ENCODE assay signal across 22 mouse cellular contexts in genomic region chr11:54905086-54905485, GRCm38 (mm10). TPM values are rescaled to one million over a fixed set of nuclear protein-coding genes. Genes with fewer than 3 reads are reported as not detected.
DNase-seq lines count a peak whose midpoint lies in the region; ATAC-seq and TF ChIP-seq lines count a peak whose summit lies in the region.
"Had no signal": no experiment of that assay in that cellular context is flagged by ENCODE, and none has a peak within 500 bp of the region (broad histone marks: within the 10 kb centered on the region; RNA-seq: fewer than 3 reads in every experiment).

No protein-coding gene starts in this region.

- 82% methylated on average over 3 of the region's 3 CpGs for WGBS in heart, embryonic 11.5 days (ENCODE audit: insufficient replicate concordance)
- 83% methylated on average over 3 of the region's 3 CpGs for WGBS in lung, postnatal 0 days

- H3K4me2 ChIP-seq in heart, embryonic 11.5 days = peak overlapping the region; percentile 84; the same call in 1 of the 2 replicates
- peak overlapping the region; percentile 69 for H3K4me2 ChIP-seq in lung, postnatal 0 days (replicated peaks; ENCODE audit: low read depth, low read length)
- H3K4me2 ChIP-seq: hindbrain, embryonic 13.5 days; limb, embryonic 13.5 days; liver, embryonic 11.5 days had no signal

- no peaks in the 10 kb centered on the region for H3K9me3 ChIP-seq in heart, embryonic 11.5 days (replicated peaks; ENCODE audit: control insufficient read depth, low read length)
- H3K9me3 ChIP-seq in lung, postnatal 0 days (ENCODE audit: low read length) = no peaks in the 10 kb centered on the region
- H3K9me3 ChIP-seq: hindbrain, embryonic 13.5 days; limb, embryonic 13.5 days had no signal

- DNase-seq in heart, adult 8-10 months (ENCODE audit: low spot score) = no peak
- peak; percentile 20 for DNase-seq in kidney, adult 18-20 months
- no peak for DNase-seq in kidney, postnatal 14 days
- no peak for DNase-seq in lung, postnatal 0 days (ENCODE audit: low spot score)
- DNase-seq in lung, adult 18-20 months = no peak
- DNase-seq in adrenal gland, postnatal 36 days = no peak
- DNase-seq: B cell, adult 2 months; cerebellum, adult 2 months; cerebellum, postnatal 14 days; kidney, adult 8-10 months; right cerebral cortex, postnatal 25 days; spleen, adult 18-20 months; thymus, adult 18-20 months; thymus, postnatal 25 days had no signal

- no peak overlapping the region for H3K9ac ChIP-seq in heart, embryonic 11.5 days (ENCODE audit: low read depth, low read length)
- no peak overlapping the region for H3K9ac ChIP-seq in lung, postnatal 0 days (replicated peaks; ENCODE audit: low read depth)
- H3K9ac ChIP-seq: hindbrain, embryonic 13.5 days; limb, embryonic 13.5 days had no signal

- ATAC-seq in heart, embryonic 11.5 days (replicated peaks; ENCODE audit: insufficient number of reproducible peaks, low FRiP score, low TSS enrichment) = no peak
- ATAC-seq in lung, postnatal 0 days = no peak
- ATAC-seq: forebrain, embryonic 16.5 days; midbrain, embryonic 16.5 days had no signal

- TF ChIP-seq CTCF in lung, postnatal 0 days (IDR thresholded peaks at IDR 0.05) = no peak

- H3K27ac ChIP-seq in heart, embryonic 11.5 days (ENCODE audit: low read depth, low read length) = 0 out of 2 replicates have a peak overlapping the region, but pooled peaks have one; percentile 15
- no peak overlapping the region for H3K27ac ChIP-seq in lung, postnatal 0 days (ENCODE audit: low read length)
- H3K27ac ChIP-seq: hindbrain, embryonic 13.5 days; limb, embryonic 13.5 days had no signal

- H3K36me3 ChIP-seq in heart, embryonic 11.5 days (ENCODE audit: control insufficient read depth, insufficient read depth, low read length) = peaks cover 8% of the 10 kb centered on the region; the same call in 1 of the 2 replicates
- peaks cover 23% of the 10 kb centered on the region for H3K36me3 ChIP-seq in lung, postnatal 0 days (ENCODE audit: insufficient read depth, low read length)

- peaks cover 27% of the 10 kb centered on the region for H3K4me1 ChIP-seq in heart, embryonic 11.5 days (ENCODE audit: control insufficient read depth, insufficient read depth, low read length)
- peaks cover 3% of the 10 kb centered on the region; the same call in 1 of the 2 replicates for H3K4me1 ChIP-seq in lung, postnatal 0 days (ENCODE audit: insufficient read depth, low read depth, low read length)

- no peak overlapping the region for H3K4me3 ChIP-seq in heart, embryonic 11.5 days (ENCODE audit: low read depth, low read length)
- no peak overlapping the region for H3K4me3 ChIP-seq in lung, postnatal 0 days (ENCODE audit: low read depth, low read length)
- H3K4me3 ChIP-seq: erythroblast, embryonic 14.5 days; hindbrain, embryonic 13.5 days; limb, embryonic 13.5 days had no signal

- no peak for TF ChIP-seq EP300 in lung, postnatal 0 days (IDR thresholded peaks at IDR 0.05)

- no peaks in the 10 kb centered on the region for H3K27me3 ChIP-seq in heart, embryonic 11.5 days (ENCODE audit: control insufficient read depth, insufficient read depth, low read length)
- H3K27me3 ChIP-seq in lung, postnatal 0 days (replicated peaks; ENCODE audit: insufficient read depth, low read length) = no peaks in the 10 kb centered on the region
- H3K27me3 ChIP-seq: hindbrain, embryonic 13.5 days had no signal

RNA-seq across cellular contexts. Expression of gene Gpx3, which starts 2.8 kb away (rescaled TPM):
- polyA plus RNA-seq in heart, embryonic 11.5 days (2014; fragmentation: Nextera tagmentation; extraction: Ambion mirVana) = 1,579 and 1,713 TPM in 2 replicates
- 100 to 1,000 TPM; 188 to 354 (median 218) TPM for total RNA-seq in heart, adult 8-10 months (2022)
- polyA plus RNA-seq in lung, postnatal 0 days (2015; fragmentation: Nextera tagmentation; extraction: Ambion mirVana) = 342 and 535 TPM in 2 replicates
- 100 to 1,000 TPM; 262 to 383 TPM for total RNA-seq in adrenal gland, postnatal 36 days (2021)
- total RNA-seq: neutrophil, adult 5-6 weeks had no signal

RNA-seq across cellular contexts. Expression of gene Hint1, which starts 38.9 kb away (rescaled TPM):
- polyA plus RNA-seq in heart, embryonic 11.5 days (2014; fragmentation: Nextera tagmentation; extraction: Ambion mirVana) = 632 and 639 TPM in 2 replicates
- 100 to 1,000 TPM; 213 to 341 (median 275) TPM for total RNA-seq in heart, adult 8-10 months (2022)
- 500 and 528 TPM in 2 replicates for polyA plus RNA-seq in lung, postnatal 0 days (2015; fragmentation: Nextera tagmentation; extraction: Ambion mirVana)
- 100 to 1,000 TPM; 331 to 395 TPM for total RNA-seq in adrenal gland, postnatal 36 days (2021)

RNA-seq across cellular contexts. Expression of gene Lyrm7, which starts 44.4 kb away (rescaled TPM):
- polyA plus RNA-seq in heart, embryonic 11.5 days (2014; fragmentation: Nextera tagmentation; extraction: Ambion mirVana) = 16.5 and 19.1 TPM in 2 replicates
- total RNA-seq in heart, adult 8-10 months (2022) = 10 to 100 TPM; 35.9 to 40.2 (median 39.3) TPM
- 2.3 and 3.1 TPM in 2 replicates for polyA plus RNA-seq in lung, postnatal 0 days (2015; fragmentation: Nextera tagmentation; extraction: Ambion mirVana)
- 10 to 100 TPM; 10.8 to 11.6 TPM for total RNA-seq in adrenal gland, postnatal 36 days (2021)
- polyA plus RNA-seq: erythroblast, embryonic 14.5 days had no signal

RNA-seq across cellular contexts. Expression of gene Tnip1, which starts 57.6 kb away (rescaled TPM):
- 16.0 and 16.8 TPM in 2 replicates for polyA plus RNA-seq in heart, embryonic 11.5 days (2014; fragmentation: Nextera tagmentation; extraction: Ambion mirVana)
- 10 to 100 TPM; 30.7 to 41.6 (median 35.2) TPM for total RNA-seq in heart, adult 8-10 months (2022)
- 17.6 and 22.7 TPM in 2 replicates for polyA plus RNA-seq in lung, postnatal 0 days (2015; fragmentation: Nextera tagmentation; extraction: Ambion mirVana)
- total RNA-seq in adrenal gland, postnatal 36 days (2021) = 10 to 100 TPM; 66.4 to 76.0 TPM
